Mouse (Mus musculus) c-Kit-positive CD71-positive TER-119-negative erythroid progenitor cells, embryonic 14.5 days (primary cell): ENCODE results near the gene Stxbp2.
A peak's percentile ranks its signal among the peaks of the same experiment; 100 is the strongest.

Experiments used
- DNase-seq: peaks from one replicate; pipeline ENCODE4 v3.0.0-alpha.2; 2013; ENCODE audit warnings: low read depth

Gene Stxbp2

GRCm38 (mm10) chr8:3631478-3631875 is 722 bp downstream of the Stxbp2 start:
- no peak for DNase-seq

DNA sequence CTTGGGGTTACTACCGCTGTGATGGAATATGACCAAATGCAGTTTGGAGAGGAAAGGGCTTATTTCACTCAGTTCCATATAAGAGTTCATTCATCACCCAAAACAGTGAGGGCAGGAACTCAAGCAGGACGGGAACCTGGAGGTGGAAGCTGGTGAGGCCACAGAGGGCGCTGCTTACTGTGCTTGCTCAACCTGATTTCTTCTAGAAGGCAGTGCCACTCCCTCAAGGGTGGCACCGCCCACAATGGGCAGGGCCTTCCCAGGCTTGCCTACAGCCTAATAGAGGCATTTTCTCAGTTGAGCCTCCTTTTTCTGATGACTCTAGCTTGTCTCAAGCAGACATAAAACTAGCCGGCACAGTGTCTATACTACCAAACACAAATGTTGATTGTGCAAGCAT is 15.0 kb downstream of the Stxbp2 start:
- DNase-seq = peak; percentile 72

- DNase-seq = no peak
These were observed 16.2 kb downstream of the Stxbp2 start for GRCm38 (mm10) chr8:3646824-3647531.

DNA sequence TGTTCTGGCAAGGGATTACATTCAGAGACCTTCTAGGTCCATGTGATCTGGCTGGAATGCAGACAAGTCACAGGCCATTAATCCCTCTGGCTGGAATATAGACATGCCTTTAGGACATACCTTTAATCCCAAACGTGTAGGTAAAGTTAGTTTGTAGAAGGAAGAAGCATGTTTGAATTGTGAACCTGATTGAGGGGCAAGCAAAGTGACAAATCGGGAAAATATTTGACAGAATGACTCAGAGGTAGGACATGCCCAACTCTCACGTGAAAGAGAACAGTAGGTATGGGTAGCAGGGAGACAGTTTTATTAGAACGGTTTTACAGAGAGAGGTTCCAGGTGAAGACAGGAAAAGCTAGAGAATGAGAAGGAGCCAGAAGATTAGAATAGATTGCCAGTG is 16.8 kb downstream of the Stxbp2 start:
- DNase-seq = no peak

- no peak for DNase-seq
These were observed 17.5 kb downstream of the Stxbp2 start for GRCm38 (mm10) chr8:3648268-3648667.

DNA sequence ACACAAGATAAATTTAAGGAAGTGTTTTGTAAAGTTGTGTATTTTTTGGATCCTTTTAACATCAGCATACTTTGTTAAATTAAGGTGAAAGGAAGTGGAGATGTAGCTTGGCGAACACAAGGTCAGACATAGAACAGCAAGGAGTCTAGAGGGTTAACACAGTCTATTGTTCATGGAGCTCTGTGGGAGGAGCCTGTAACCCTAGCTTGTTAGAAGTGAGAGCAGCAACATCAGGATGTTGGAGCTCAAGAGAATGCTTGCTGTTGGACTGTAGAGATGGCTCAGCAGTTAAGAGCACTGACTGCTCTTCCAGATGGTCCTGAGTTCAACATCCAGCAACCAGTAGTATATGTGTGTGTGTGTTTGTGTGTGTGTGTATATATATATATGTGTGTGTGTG is 18.2 kb downstream of the Stxbp2 start:
- DNase-seq = no peak

DNA sequence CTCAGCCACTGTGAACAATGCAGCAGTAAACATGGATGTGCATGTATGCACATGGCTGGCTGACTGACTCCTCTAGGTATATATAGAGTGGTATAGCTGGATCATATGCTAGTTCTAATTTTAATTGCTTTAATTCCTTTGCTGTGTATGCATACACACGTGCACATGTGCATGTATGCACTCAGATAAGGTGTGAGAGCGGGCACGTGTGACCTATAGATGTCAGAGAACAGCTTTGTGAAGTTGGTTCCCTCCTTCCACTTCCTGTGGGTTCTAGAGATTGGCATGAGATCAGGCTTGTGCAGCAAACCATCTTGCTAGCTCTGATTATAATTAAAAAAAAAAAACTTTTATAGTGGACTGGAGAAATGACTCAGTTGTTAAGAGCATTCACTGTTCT is 22.1 kb downstream of the Stxbp2 start:
- no peak for DNase-seq

- no peak for DNase-seq
These were observed 24.2 kb downstream of the Stxbp2 start for GRCm38 (mm10) chr8:3654726-3655508.

GRCm38 (mm10) chr8:3655526-3655925 is 24.8 kb downstream of the Stxbp2 start, which contains the start of gene Retn:
TSS of gene Retn (plus strand) at chr8:3655770.
- no peak for DNase-seq

GRCm38 (mm10) chr8:3656725-3657381 is 26.1 kb downstream of the Stxbp2 start:
- DNase-seq = no peak

- DNase-seq = no peak
These were observed 30.1 kb downstream of the Stxbp2 start for GRCm38 (mm10) chr8:3660889-3661288.

DNA sequence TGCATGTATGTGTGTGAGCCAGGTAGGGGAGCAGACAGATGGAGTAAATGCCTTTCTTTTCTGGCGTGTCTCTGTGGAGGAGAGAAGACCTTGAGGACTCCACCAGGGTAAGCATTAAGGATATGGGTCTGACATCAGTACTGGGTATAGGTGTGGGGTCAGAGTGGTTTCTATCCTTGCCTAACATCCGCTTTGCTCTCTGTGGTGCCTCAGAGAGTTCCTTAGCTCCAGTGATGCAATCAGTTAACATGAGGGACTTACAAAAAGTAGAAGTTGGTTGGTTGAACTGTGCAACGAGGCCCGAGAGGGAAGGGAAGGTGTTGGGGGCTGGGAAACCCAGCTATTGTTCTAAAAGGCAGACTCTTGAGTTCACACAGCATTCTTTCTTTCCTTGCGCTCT is 33.6 kb downstream of the Stxbp2 start:
- no peak for DNase-seq

GRCm38 (mm10) chr8:3665507-3665906 is 34.8 kb downstream of the Stxbp2 start, which contains the start of gene Mcemp1:
TSS of gene Mcemp1 (plus strand) at chr8:3665754.
- DNase-seq = no peak

- no peak for DNase-seq
These were observed 39.6 kb downstream of the Stxbp2 start for GRCm38 (mm10) chr8:3670388-3670787.

- peak; percentile 61 for DNase-seq
These were observed 41.3 kb downstream of the Stxbp2 start, which contains the start of gene Fcor for GRCm38 (mm10) chr8:3671980-3672491. TSS of gene Fcor (minus strand) at chr8:3672362.

GRCm38 (mm10) chr8:3674671-3675070 is 43.9 kb downstream of the Stxbp2 start:
- DNase-seq = no peak

- DNase-seq = peak; percentile 83
These were observed 45.6 kb downstream of the Stxbp2 start, which contains the start of gene Trappc5 for GRCm38 (mm10) chr8:3676131-3676992. TSS of gene Trappc5 (plus strand) at chr8:3676299.

- no peak for DNase-seq
These were observed 46.3 kb downstream of the Stxbp2 start for GRCm38 (mm10) chr8:3676993-3677579.

DNA sequence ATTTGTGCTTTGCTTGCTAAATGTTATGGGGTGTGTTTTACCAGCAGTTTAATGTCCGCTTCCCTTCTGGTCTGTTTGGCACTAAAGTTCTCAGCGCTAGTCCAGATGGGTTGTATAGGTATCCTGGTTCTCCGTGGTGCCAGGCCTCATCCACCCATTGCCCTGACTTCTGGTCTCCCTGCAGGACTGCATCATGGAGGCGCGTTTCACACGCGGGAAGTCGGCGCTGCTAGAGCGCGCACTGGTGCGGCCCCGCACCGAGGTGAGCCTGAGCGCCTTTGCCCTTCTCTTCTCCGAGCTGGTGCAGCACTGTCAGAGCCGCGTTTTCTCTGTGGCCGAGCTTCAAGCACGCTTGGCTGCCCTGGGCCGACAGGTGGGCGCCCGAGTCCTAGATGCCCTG is 48.1 kb downstream of the Stxbp2 start:
- DNase-seq = no peak

DNA sequence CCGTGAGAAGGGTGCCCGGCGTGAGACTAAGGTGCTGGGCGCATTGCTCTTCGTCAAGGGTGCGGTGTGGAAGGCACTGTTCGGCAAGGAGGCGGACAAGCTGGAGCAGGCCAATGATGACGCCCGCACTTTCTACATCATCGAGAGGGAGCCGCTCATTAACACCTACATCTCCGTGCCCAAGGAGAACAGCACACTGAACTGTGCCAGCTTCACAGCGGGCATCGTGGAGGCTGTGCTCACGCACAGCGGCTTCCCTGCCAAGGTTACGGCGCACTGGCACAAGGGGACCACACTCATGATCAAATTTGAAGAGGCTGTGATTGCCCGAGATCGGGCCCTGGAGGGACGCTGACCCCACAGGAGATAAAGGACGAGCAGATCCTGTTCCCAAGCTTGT is 48.5 kb downstream of the Stxbp2 start:
- DNase-seq = no peak

DNA sequence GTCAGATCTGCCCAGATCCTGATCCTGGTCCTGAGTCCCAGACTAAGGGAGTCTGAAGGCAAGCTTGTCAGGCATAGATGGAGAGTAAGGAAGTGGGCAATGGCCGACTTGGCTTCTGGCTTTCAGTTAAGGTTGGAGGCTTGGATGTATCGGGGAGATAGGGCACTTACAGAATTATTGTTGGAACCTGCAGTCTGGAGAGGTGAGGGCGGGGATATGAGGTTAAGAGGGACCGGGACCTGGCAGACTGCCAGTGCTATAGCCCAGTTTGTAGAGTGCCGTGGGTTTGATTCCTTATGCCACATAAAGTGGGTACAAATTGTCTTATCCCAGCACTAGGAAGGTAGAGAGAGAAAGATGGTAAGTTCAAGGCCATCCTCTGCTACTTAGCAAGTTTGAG is 48.9 kb downstream of the Stxbp2 start:
- no peak for DNase-seq
